Mouse (Mus musculus): ENCODE results near the gene Kars. TPM values are rescaled to one million over a fixed set of nuclear protein-coding genes. Genes with fewer than 3 reads are reported as not detected.

The Kars gene
- total RNA-seq, 2 experiments from 2014 or later = 99.8 to 106 TPM

- intact Hi-C loops (cut with DNase I) = no loop called here
- no peak for DNase-seq
Observed at GRCm38 (mm10) chr8:111951317-111951716, 59.8 kb downstream of the Kars start.

- intact Hi-C loops (cut with DNase I) = no loop called here
- DNase-seq = no peak
Observed at GRCm38 (mm10) chr8:111950846-111951245, 60.3 kb downstream of the Kars start.

- intact Hi-C loops (cut with DNase I) = no loop called here
- DNase-seq = no peak
Observed at GRCm38 (mm10) chr8:111947954-111948353, 63.2 kb downstream of the Kars start.

GRCm38 (mm10) chr8:111947144-111947543 lies 64.0 kb downstream of the Kars start:
- DNase-seq = no peak
- intact Hi-C loops (cut with DNase I) = no loop called here

- intact Hi-C loops (cut with DNase I) = no loop called here
- no peak for DNase-seq
Observed at GRCm38 (mm10) chr8:111943544-111943943, 67.6 kb downstream of the Kars start.

Other genes starting within 250 kb of the Kars start
- 10 to 100 TPM; 33.4 to 35.2 TPM for gene Cfdp1, start 157.0 kb downstream of the Kars start, total RNA-seq (2021)
- 1 to 10 TPM; 3.0 to 3.2 TPM for gene Tmem170, start 134.6 kb downstream of the Kars start, total RNA-seq (2021)
- not detected for gene Chst5, start 100.9 kb downstream of the Kars start, total RNA-seq (2021)
- gene Tmem231, start 77.4 kb downstream of the Kars start, total RNA-seq (2021) = 1 to 10 TPM; 1.3 to 2.6 TPM
- 100 to 1,000 TPM; 128 to 138 TPM for gene Gabarapl2, start 70.6 kb downstream of the Kars start, total RNA-seq (2021)
- 1 to 10 TPM; 1.5 to 1.7 TPM for gene Adat1, start 19.0 kb downstream of the Kars start, total RNA-seq (2021)
- gene Terf2ip, start 75 bp upstream of the Kars start, total RNA-seq (2021) = 10 to 100 TPM; 11.1 to 12.0 TPM
- not detected for gene Gm6793, start 3.7 kb upstream of the Kars start, total RNA-seq (2021)